In genomic region chr16:48410125-48410524, GRCm38 (mm10) we compare ENCODE assay signal across 23 mouse cellular contexts. TPM values are rescaled to one million over a fixed set of nuclear protein-coding genes. Genes with fewer than 3 reads are reported as not detected.
DNase-seq lines count a peak whose midpoint lies in the region; ATAC-seq lines count a peak whose summit lies in the region.
"Had no signal": no experiment of that assay in that cellular context is flagged by ENCODE, and none has a peak within 500 bp of the region (broad histone marks: within the 10 kb centered on the region; RNA-seq: fewer than 3 reads in every experiment).

No protein-coding gene starts in this region.

- no peaks in the 10 kb centered on the region for H3K27me3 ChIP-seq in lung, embryonic 15.5 days
- H3K27me3 ChIP-seq in intestine, embryonic 14.5 days (replicated peaks; ENCODE audit: control insufficient read depth, insufficient read depth, low read length): no peaks in the 10 kb centered on the region
- H3K27me3 ChIP-seq in intestine, embryonic 15.5 days (replicated peaks): no peaks in the 10 kb centered on the region
- H3K27me3 ChIP-seq in stomach, embryonic 14.5 days (ENCODE audit: control insufficient read depth, insufficient read depth, low read length): no peaks in the 10 kb centered on the region
- H3K27me3 ChIP-seq: embryonic facial prominence, embryonic 13.5 days; forebrain, embryonic 12.5 days; heart, embryonic 13.5 days had no signal

- H3K9me3 ChIP-seq in lung, embryonic 15.5 days: no peaks in the 10 kb centered on the region
- H3K9me3 ChIP-seq in intestine, embryonic 14.5 days (ENCODE audit: control insufficient read depth, low read length): no peaks in the 10 kb centered on the region
- H3K9me3 ChIP-seq in intestine, embryonic 15.5 days: no peaks in the 10 kb centered on the region
- no peaks in the 10 kb centered on the region for H3K9me3 ChIP-seq in stomach, embryonic 14.5 days (ENCODE audit: control insufficient read depth, low read depth, low read length)
- H3K9me3 ChIP-seq: embryonic facial prominence, embryonic 13.5 days; forebrain, embryonic 12.5 days; heart, embryonic 13.5 days had no signal

- no peak for DNase-seq in lung, postnatal 4 days
- DNase-seq in intestine, embryonic 14.5 days (ENCODE audit: low spot score): no peak
- no peak for DNase-seq in heart, adult 8-10 months (ENCODE audit: low spot score)
- no peak for DNase-seq in right cerebral cortex, adult 2 months (ENCODE audit: low spot score in 2 of 2)
- no peak for DNase-seq in layer of hippocampus, postnatal 14 days (ENCODE audit: low spot score in 2 of 2)
- DNase-seq: cerebellum, adult 18-20 months; cerebellum, adult 9-11 months; cerebellum, postnatal 36 days; gastrocnemius, postnatal 10 days; heart, postnatal 36 days had no signal

- H3K4me2 ChIP-seq in lung, embryonic 15.5 days: peak overlapping the region; percentile 39
- H3K4me2 ChIP-seq in intestine, embryonic 14.5 days (ENCODE audit: low read length): no peak overlapping the region
- peak overlapping the region; percentile 37 for H3K4me2 ChIP-seq in intestine, embryonic 15.5 days (replicated peaks)
- no peak overlapping the region for H3K4me2 ChIP-seq in stomach, embryonic 14.5 days (replicated peaks; ENCODE audit: low read depth, low read length)
- H3K4me2 ChIP-seq: embryonic facial prominence, embryonic 13.5 days; forebrain, embryonic 12.5 days; heart, embryonic 13.5 days had no signal

- peak; percentile 85 for ATAC-seq in lung, embryonic 15.5 days (ENCODE audit: borderline replicate concordance, extremely low read depth, low FRiP score, low TSS enrichment)
- peak; percentile 82 for ATAC-seq in intestine, embryonic 14.5 days (replicated peaks; ENCODE audit: low FRiP score, low TSS enrichment, low read depth)
- peak; percentile 63 for ATAC-seq in intestine, embryonic 15.5 days
- peak; percentile 88 for ATAC-seq in stomach, embryonic 14.5 days (ENCODE audit: insufficient number of reproducible peaks, insufficient read depth, low FRiP score, low read depth)
- ATAC-seq: forebrain, embryonic 16.5 days had no signal

- WGBS in lung, embryonic 15.5 days: 44% methylated on average over 3 of the region's 3 CpGs
- WGBS in intestine, embryonic 14.5 days: 30% methylated on average over 3 of the region's 3 CpGs
- 33% methylated on average over 3 of the region's 3 CpGs for WGBS in intestine, embryonic 15.5 days
- WGBS in stomach, embryonic 14.5 days: 35% methylated on average over 3 of the region's 3 CpGs

- H3K4me3 ChIP-seq in lung, embryonic 15.5 days: no peak overlapping the region
- H3K4me3 ChIP-seq in intestine, embryonic 14.5 days (ENCODE audit: low read depth, low read length): no peak overlapping the region
- H3K4me3 ChIP-seq in intestine, embryonic 15.5 days (replicated peaks): no peak overlapping the region
- H3K4me3 ChIP-seq in stomach, embryonic 14.5 days (ENCODE audit: low read depth, low read length): no peak overlapping the region
- H3K4me3 ChIP-seq: embryonic facial prominence, embryonic 13.5 days; forebrain, embryonic 12.5 days; heart, embryonic 13.5 days had no signal

- H3K27ac ChIP-seq in lung, embryonic 15.5 days: peak overlapping the region; percentile 41; the same call in 1 of the 2 replicates
- H3K27ac ChIP-seq in intestine, embryonic 14.5 days (ENCODE audit: low read depth): no peak overlapping the region
- no peak overlapping the region for H3K27ac ChIP-seq in intestine, embryonic 15.5 days
- H3K27ac ChIP-seq in stomach, embryonic 14.5 days (ENCODE audit: low read length): no peak overlapping the region
- H3K27ac ChIP-seq: embryonic facial prominence, embryonic 13.5 days; forebrain, embryonic 12.5 days; heart, embryonic 13.5 days had no signal

- H3K4me1 ChIP-seq in lung, embryonic 15.5 days: peaks cover 9% of the 10 kb centered on the region
- H3K4me1 ChIP-seq in intestine, embryonic 14.5 days (replicated peaks; ENCODE audit: control insufficient read depth, insufficient read depth, low read length): peaks cover 9% of the 10 kb centered on the region; the same call in 1 of the 2 replicates
- H3K4me1 ChIP-seq in intestine, embryonic 15.5 days (replicated peaks): peaks cover 9% of the 10 kb centered on the region
- no peaks in the 10 kb centered on the region; the same call in 1 of the 2 replicates for H3K4me1 ChIP-seq in stomach, embryonic 14.5 days (ENCODE audit: control insufficient read depth, insufficient read depth, low read length)
- H3K4me1 ChIP-seq: embryonic facial prominence, embryonic 13.5 days; forebrain, embryonic 12.5 days; heart, embryonic 13.5 days had no signal

- no peaks in the 10 kb centered on the region for H3K36me3 ChIP-seq in lung, embryonic 15.5 days
- no peaks in the 10 kb centered on the region for H3K36me3 ChIP-seq in intestine, embryonic 14.5 days (ENCODE audit: control insufficient read depth, insufficient read depth, low read length)
- no peaks in the 10 kb centered on the region for H3K36me3 ChIP-seq in intestine, embryonic 15.5 days
- H3K36me3 ChIP-seq in stomach, embryonic 14.5 days (ENCODE audit: control insufficient read depth, insufficient read depth, low read length): no peaks in the 10 kb centered on the region
- H3K36me3 ChIP-seq: embryonic facial prominence, embryonic 13.5 days; forebrain, embryonic 12.5 days; heart, embryonic 13.5 days had no signal

- no peak overlapping the region for H3K9ac ChIP-seq in lung, embryonic 15.5 days
- H3K9ac ChIP-seq in intestine, embryonic 14.5 days (ENCODE audit: low read length): no peak overlapping the region
- no peak overlapping the region for H3K9ac ChIP-seq in intestine, embryonic 15.5 days
- H3K9ac ChIP-seq in stomach, embryonic 14.5 days (replicated peaks; ENCODE audit: low read depth, low read length): no peak overlapping the region
- H3K9ac ChIP-seq: embryonic facial prominence, embryonic 13.5 days; forebrain, embryonic 12.5 days; heart, embryonic 13.5 days had no signal

RNA-seq across cellular contexts. Expression of gene Gm5485, which starts 2.1 kb away (rescaled TPM):
- polyA plus RNA-seq in lung, embryonic 15.5 days (2015; fragmentation: Nextera tagmentation; extraction: Ambion mirVana): not detected in 2 replicates
- polyA plus RNA-seq in intestine, embryonic 14.5 days (2014; fragmentation: Nextera tagmentation; extraction: Ambion mirVana): 0.62 and 0.73 TPM in 2 replicates
- 0.80 and 1.7 TPM in 2 replicates for polyA plus RNA-seq in intestine, embryonic 15.5 days (2015; fragmentation: Nextera tagmentation; extraction: Ambion mirVana)
- polyA plus RNA-seq in stomach, embryonic 14.5 days (2014; fragmentation: Nextera tagmentation; extraction: Ambion mirVana): not detected in 2 replicates
- not detected for total RNA-seq in heart, adult 8-10 months (2022)
- total RNA-seq in layer of hippocampus, postnatal 14 days (2021): not detected
- total RNA-seq: adrenal gland, adult 2 months; adrenal gland, postnatal 25 days; ES-E14; gastrocnemius, postnatal 10 days; heart, postnatal 36 days had no signal
- polyA plus RNA-seq: adrenal gland, adult 2 months; embryonic facial prominence, embryonic 13.5 days; forebrain, embryonic 12.5 days; forebrain, embryonic 16.5 days; frontal cortex, adult 2 months; gonadal fat pad, adult 2 months; heart, embryonic 13.5 days; heart, postnatal 0 days had no signal

RNA-seq across cellular contexts. Expression of gene Morc1, which starts 20.9 kb away (rescaled TPM):
- 0.21 and 0.30 TPM in 2 replicates for polyA plus RNA-seq in lung, embryonic 15.5 days (2015; fragmentation: Nextera tagmentation; extraction: Ambion mirVana)
- polyA plus RNA-seq in intestine, embryonic 14.5 days (2014; fragmentation: Nextera tagmentation; extraction: Ambion mirVana): 0.14 TPM in 1 of 2 replicates, not detected in the other
- polyA plus RNA-seq in intestine, embryonic 15.5 days (2015; fragmentation: Nextera tagmentation; extraction: Ambion mirVana): 0.06 and 0.15 TPM in 2 replicates
- polyA plus RNA-seq in stomach, embryonic 14.5 days (2014; fragmentation: Nextera tagmentation; extraction: Ambion mirVana): 0.10 and 0.27 TPM in 2 replicates
- not detected for total RNA-seq in heart, adult 8-10 months (2022)
- total RNA-seq in layer of hippocampus, postnatal 14 days (2021): under 1 TPM in 1 of 2 experiments, not detected in 1; 0.25 TPM
- total RNA-seq: adrenal gland, adult 2 months; adrenal gland, postnatal 25 days; gastrocnemius, postnatal 10 days; heart, postnatal 36 days had no signal
- polyA plus RNA-seq: adrenal gland, adult 2 months; embryonic facial prominence, embryonic 13.5 days; forebrain, embryonic 12.5 days had no signal

Comparison
In these comparisons a context has a peak if more than half of its experiments do, and no peak if none do; other contexts are left out.
1. H3K4me2 ChIP-seq: peak in lung, embryonic 15.5 days (single experiment) and intestine, embryonic 15.5 days (single experiment); none in intestine, embryonic 14.5 days (single experiment) and stomach, embryonic 14.5 days (single experiment).
2. Peak in every context shown above with its lines, with median percentiles within 50 percentile points of each other: ATAC-seq.